Mouse (Mus musculus) urinary bladder, adult 18-20 months (tissue): ENCODE data around the gene Slc22a23.

Experiments used
- DNase-seq, 2 experiments: peaks; one replicate each; pipeline ENCODE4 v3.0.0; 2022; ENCODE audit warnings: low spot score in 2 of 2, mixed read lengths in 2 of 2

Gene Slc22a23

GRCm38 (mm10) chr13:34133326-34134071 lies 211.5 kb downstream of the Slc22a23 start:
- DNase-seq, result no peak

DNA sequence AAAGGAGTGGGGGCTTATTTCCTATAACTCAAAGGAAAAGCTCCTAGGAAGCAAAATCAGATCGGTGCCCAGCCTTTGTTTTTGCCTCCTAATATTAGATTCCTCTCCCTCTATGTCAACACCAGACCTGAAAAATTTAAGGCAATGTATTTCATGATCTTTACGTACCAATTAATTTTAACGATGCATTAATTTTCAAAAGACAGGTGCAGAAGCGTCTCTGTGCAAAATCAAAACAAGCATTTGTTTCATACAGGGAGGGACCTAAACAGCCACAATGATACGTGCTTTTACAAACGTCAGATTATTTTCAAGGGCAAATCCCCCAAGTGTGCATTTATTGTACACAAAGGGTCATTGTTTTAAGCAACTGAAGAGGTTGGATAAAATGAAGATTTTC lies 212.1 kb downstream of the Slc22a23 start:
- no peak for DNase-seq

DNA sequence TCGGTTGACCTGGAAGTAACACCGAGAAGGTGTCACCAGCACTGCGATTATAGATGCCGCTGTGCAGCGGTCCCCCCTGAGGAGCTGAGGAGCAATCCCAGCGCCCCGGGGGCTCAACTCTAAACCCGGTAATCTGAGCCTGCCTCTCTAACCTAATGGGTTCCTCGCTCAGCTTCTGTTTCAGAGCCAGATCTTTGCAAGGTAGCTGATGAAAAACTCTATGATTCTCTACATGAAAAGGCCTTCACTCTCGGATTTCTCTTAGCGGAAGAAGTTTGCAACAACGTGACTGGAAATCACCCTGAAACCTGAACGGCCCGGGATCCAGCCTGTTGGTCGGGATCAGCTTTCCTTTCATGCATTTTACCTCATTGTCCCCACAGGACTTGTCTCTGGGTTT lies 212.7 kb downstream of the Slc22a23 start:
- DNase-seq, result no peak

DNA sequence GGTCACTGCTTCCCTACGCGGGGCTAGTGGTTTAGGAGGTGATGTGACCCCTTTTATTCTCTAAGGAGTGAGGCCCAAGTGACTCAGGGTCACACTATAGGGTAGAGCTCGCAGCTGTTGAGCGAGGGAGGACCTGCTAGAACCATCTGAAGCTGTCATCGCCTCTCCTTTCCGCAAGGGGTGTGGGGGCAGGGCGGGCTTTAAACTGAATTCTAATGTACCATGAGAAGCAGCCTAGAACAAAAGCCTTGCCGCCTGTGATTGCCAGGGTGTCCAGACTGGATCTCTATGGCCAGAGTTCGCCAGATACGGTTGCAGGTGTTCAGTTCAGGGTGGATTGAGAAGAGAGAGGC lies 213.3 kb downstream of the Slc22a23 start:
- no peak for DNase-seq

- no peak for DNase-seq
Observed at GRCm38 (mm10) chr13:34131011-34131707, 213.8 kb downstream of the Slc22a23 start.

DNA sequence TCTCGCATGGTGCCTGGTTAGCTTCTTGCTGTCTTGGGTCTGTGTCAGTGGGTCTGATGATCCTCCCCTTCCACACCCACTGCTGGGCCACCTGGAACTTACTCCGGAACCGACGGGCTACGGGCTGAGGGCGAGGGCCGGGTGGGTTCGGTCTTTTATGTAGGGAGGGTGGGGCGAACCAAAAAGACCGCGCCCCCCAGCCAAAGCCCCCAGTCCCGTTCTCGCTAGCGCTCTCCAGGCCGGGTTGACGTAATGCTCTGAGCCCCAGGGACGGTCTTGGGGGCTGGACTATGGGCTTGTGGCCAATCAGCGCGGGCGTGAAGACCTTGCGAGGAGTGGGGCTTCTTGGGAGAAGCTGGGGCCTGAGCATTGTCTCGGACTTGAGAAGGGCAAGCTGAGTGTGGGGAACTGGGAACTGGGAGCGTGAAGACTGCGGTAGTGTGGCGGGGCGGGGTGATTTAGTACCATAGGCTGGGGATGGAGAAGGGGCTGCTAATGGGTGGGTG lies 214.7 kb downstream of the Slc22a23 start, which contains the start of gene Tubb2b:
Gene Tubb2b (minus strand): TSS at position 241 of the 506 bp plus-strand sequence.
- no peak for DNase-seq

DNA sequence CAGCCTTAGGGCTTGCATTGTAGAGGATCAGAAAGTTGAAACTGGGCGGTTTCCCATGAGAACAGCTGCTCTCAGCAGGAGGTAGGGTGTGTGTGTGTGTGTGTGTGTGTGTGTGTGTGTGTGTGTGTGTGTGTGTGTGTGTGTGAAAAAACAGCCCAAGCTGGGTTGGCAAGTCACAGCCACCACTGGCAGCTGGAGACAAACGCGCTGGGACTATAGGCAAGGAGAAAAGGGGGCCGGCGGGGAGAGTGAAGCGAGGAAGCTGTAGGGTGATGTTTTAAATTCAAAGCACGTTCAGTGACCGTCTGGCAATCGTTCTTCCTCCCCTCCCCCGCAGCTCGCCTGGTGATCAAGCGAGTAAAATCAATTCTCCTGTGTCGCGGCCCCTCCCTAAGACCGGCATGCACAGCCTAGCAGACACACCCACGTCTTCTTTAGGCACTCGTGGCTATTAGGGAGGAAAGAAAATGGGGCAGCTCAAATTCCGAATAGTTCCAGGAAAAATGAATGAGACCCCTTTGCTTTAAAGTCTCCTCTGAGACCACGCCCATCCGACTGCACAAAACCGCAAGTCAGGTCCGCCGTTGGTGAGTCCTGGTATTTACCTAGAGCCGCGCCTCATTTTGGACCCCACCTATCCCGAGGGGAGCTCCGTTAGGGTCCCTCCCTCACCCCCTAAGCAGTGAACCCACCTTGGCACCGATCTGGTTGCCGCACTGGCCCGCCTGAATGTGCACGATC lies 215.3 kb downstream of the Slc22a23 start:
- peak in 1 of 2 experiments; percentile 38 for DNase-seq
